Mouse (Mus musculus) liver, embryonic 13.5 days (tissue): Measurements from ENCODE around the gene Cryba2. TPM values are rescaled to one million over a fixed set of nuclear protein-coding genes. Genes with fewer than 3 reads are reported as not detected.
A peak's percentile ranks its signal among the peaks of the same experiment; 100 is the strongest.

Experiments
- ATAC-seq: fragments of 200-750 bp; cut with Nextera tagmentation; 2 replicates; pipeline ENCODE4 v1.8.0; 2017; ENCODE audit warnings: low read depth, mild to moderate bottlenecking, moderate number of reproducible peaks, moderate library complexity
- DNase-seq: peaks from one replicate; pipeline ENCODE4 v3.0.0; 2022
- H3K27ac ChIP-seq: fragments of 300-500 bp; sonication (generic); 2 replicates; pipeline ENCODE4 v1.5.1; 2015; ENCODE audit warnings: moderate library complexity, mild to moderate bottlenecking, inconsistent platforms
- H3K27me3 ChIP-seq: fragments of 300-500 bp; sonication (generic); 2 replicates; pipeline ENCODE4 v1.6.1; 2015; ENCODE audit warnings: mild to moderate bottlenecking, inconsistent platforms
- H3K36me3 ChIP-seq: fragments of 300-500 bp; sonication (generic); 2 replicates; pipeline ENCODE4 v1.6.1; 2015; ENCODE audit warnings: mild to moderate bottlenecking, inconsistent platforms
- H3K4me1 ChIP-seq: fragments of 300-500 bp; sonication (generic); replicated peaks from 2 replicates; pipeline ENCODE4 v1.6.1; 2015; ENCODE audit warnings: inconsistent platforms
- H3K4me2 ChIP-seq: fragments of 300-500 bp; sonication (generic); 2 replicates; pipeline ENCODE4 v1.6.1; 2015; ENCODE audit warnings: inconsistent platforms, mild to moderate bottlenecking, moderate library complexity
- H3K4me3 ChIP-seq: fragments of 300-500 bp; sonication (generic); replicated peaks from 2 replicates; pipeline ENCODE4 v1.5.1; 2015; ENCODE audit warnings: mild to moderate bottlenecking, inconsistent platforms
- H3K9ac ChIP-seq: fragments of 300-500 bp; sonication (generic); 2 replicates; pipeline ENCODE4 v1.6.1; 2015; ENCODE audit warnings: mild to moderate bottlenecking, inconsistent platforms
- H3K9me3 ChIP-seq: fragments of 300-500 bp; sonication (generic); replicated peaks from 2 replicates; pipeline ENCODE4 v1.6.1; 2016; ENCODE audit warnings: inconsistent platforms
- WGBS: fragments of 180-500 bp; shearing (Covaris S2); methylation state at CpG from one replicate; pipeline ENCODE4 v1.1.7; 2015; ENCODE audit not compliant: insufficient replicate concordance; 5-methylcytosine and 5-hydroxymethylcytosine counted together
- polyA plus RNA-seq: library from polyadenylated mRNA; unstranded; fragments of >200 nt; fragmentation: Nextera tagmentation; extraction: Ambion mirVana; gene quantifications from 2 replicates; pipeline ENCODE4 v1.2.1, GENCODE M21; 2015

Gene Cryba2
- polyA plus RNA-seq, 1 experiment from 2014 or later: not detected

- Histone ChIP-seq H3K4me3 (0 out of 2 replicates have a peak overlapping the region, but pooled peaks have one; percentile 53), H3K27me3 (peaks cover 98% of the 10 kb centered on the region), H3K36me3 (no peaks in the 10 kb centered on the region), H3K9ac (no peak overlapping the region), H3K4me2 (no peak overlapping the region), H3K9me3 (no peaks in the 10 kb centered on the region), H3K27ac (no peak overlapping the region), H3K4me1 (peaks cover 15% of the 10 kb centered on the region)
- DNase-seq: no peak
- ATAC-seq: no peak
- whole genome bisulfite sequencing: 5% methylated on average over 10 of the region's 11 CpGs
Measured at GRCm38 (mm10) chr1:74856439-74856720, 36.6 kb downstream of the Cryba2 start.

- Histone ChIP-seq H3K27ac (no peak overlapping the region), H3K27me3 (peaks cover 100% of the 10 kb centered on the region), H3K4me1 (peaks cover 15% of the 10 kb centered on the region), H3K4me3 (peak overlapping the region; percentile 53), H3K4me2 (peak overlapping the region; percentile 69), H3K36me3 (no peaks in the 10 kb centered on the region), H3K9ac (no peak overlapping the region), H3K9me3 (no peaks in the 10 kb centered on the region)
- 3% methylated on average over 74 of the region's 74 CpGs for WGBS
- DNase-seq (no peak), ATAC-seq (no peak)
Measured at GRCm38 (mm10) chr1:74855651-74856438, 37.1 kb downstream of the Cryba2 start.

DNA sequence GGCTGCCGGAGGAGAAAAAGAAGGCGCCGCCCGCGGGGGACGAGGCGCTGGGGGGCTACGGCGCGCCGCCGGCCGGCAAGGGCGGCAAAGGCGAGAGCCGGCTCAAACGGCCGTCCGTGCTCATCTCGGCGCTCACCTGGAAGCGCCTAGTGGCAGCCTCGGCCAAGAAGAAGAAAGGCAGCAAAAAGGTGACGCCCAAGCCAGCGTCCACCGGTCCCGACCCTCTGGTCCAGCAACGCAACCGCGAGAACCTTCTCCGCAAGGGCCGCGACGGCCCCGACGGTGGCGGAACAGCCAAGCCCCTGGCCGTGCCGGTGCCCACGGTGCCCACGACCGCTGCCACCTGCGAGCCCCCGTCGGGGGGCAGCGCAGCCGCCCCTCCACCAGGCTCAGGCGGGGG, 37.8 kb downstream of the Cryba2 start:
- ATAC-seq: no peak
- DNase-seq: no peak
- peak overlapping the region; percentile 69 for H3K4me2 ChIP-seq
- H3K36me3 ChIP-seq: no peaks in the 10 kb centered on the region
- H3K9ac ChIP-seq: no peak overlapping the region
- H3K9me3 ChIP-seq: no peaks in the 10 kb centered on the region
- peaks cover 15% of the 10 kb centered on the region for H3K4me1 ChIP-seq
- H3K27me3 ChIP-seq: peaks cover 100% of the 10 kb centered on the region
- H3K27ac ChIP-seq: no peak overlapping the region
- peak overlapping the region; percentile 53 for H3K4me3 ChIP-seq
- WGBS: 2% methylated on average over 46 of the region's 48 CpGs

DNA sequence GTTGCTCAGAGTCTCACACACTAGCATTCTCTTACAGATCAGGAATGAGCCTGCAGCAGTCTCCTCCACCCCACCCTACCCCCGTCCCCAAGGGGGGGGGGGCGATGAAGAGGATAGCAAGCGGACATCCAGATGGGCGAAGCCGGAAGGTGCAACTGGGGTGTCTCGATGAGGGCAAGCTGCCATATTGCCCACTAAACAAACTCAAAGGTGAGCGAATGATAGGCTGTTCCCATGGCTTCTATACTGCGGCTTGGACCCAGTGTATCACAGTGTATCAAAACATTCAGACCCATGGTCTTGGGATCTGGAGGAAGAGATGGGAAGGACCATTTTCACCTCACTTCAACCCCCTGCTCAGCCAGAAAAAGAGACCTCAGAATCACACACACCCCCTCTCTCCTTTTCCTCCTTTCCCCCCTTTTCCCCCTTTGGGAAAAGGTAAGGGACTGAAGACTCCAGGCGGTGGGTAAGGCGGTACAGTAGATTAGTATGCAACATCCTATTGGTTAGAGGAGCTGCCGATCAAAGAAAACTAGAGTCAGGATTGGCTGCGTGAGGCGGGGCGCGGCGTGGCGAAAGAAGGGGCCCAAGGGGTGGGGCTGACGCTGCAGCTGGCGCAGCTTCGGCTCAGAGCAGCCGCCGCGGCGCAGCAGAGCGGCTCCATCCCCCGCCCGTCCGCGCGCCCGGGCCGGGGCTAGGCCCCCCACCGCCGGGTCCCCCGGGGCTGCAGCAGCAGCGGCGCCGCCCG, 38.5 kb downstream of the Cryba2 start, which contains the start of gene Cdk5r2:
Gene Cdk5r2 (plus strand): TSS at position 629 of the 751 bp plus-strand sequence.
- ATAC-seq (peak; percentile 67), DNase-seq (peak; percentile 37)
- 2% methylated on average over 31 of the region's 39 CpGs for WGBS
- H3K9me3 ChIP-seq: no peaks in the 10 kb centered on the region
- H3K36me3 ChIP-seq: no peaks in the 10 kb centered on the region
- peak within 1 kb of the TSS; percentile 53 for H3K4me3 ChIP-seq
- H3K27me3 ChIP-seq: peaks cover 100% of the 10 kb centered on the region
- H3K4me2 ChIP-seq: peak within 1 kb of the TSS; percentile 69
- H3K4me1 ChIP-seq: peaks cover 15% of the 10 kb centered on the region
- no peak within 1 kb of the TSS for H3K27ac ChIP-seq
- H3K9ac ChIP-seq: no peak within 1 kb of the TSS

- ATAC-seq: no peak
- Histone ChIP-seq H3K9ac (no peak overlapping the region), H3K4me3 (no peak overlapping the region), H3K27me3 (peaks cover 84% of the 10 kb centered on the region), H3K4me2 (no peak overlapping the region), H3K4me1 (peaks cover 14% of the 10 kb centered on the region), H3K27ac (no peak overlapping the region), H3K9me3 (no peaks in the 10 kb centered on the region), H3K36me3 (no peaks in the 10 kb centered on the region)
- 5% methylated on average over 6 of the region's 6 CpGs for WGBS
- no peak for DNase-seq
Measured at GRCm38 (mm10) chr1:74851001-74851775, 41.8 kb downstream of the Cryba2 start.

- peaks cover 5% of the 10 kb centered on the region for H3K4me1 ChIP-seq
- 14% methylated on average over 6 of the region's 6 CpGs for WGBS
- DNase-seq (no peak), ATAC-seq (no peak)
- peaks cover 75% of the 10 kb centered on the region for H3K27me3 ChIP-seq
- no peak overlapping the region for H3K27ac ChIP-seq
- H3K36me3 ChIP-seq: no peaks in the 10 kb centered on the region
- no peak overlapping the region for H3K4me2 ChIP-seq
- H3K9me3 ChIP-seq: no peaks in the 10 kb centered on the region
- H3K9ac ChIP-seq: no peak overlapping the region
- no peak overlapping the region for H3K4me3 ChIP-seq
Measured at GRCm38 (mm10) chr1:74850251-74850650, 42.7 kb downstream of the Cryba2 start.

DNA sequence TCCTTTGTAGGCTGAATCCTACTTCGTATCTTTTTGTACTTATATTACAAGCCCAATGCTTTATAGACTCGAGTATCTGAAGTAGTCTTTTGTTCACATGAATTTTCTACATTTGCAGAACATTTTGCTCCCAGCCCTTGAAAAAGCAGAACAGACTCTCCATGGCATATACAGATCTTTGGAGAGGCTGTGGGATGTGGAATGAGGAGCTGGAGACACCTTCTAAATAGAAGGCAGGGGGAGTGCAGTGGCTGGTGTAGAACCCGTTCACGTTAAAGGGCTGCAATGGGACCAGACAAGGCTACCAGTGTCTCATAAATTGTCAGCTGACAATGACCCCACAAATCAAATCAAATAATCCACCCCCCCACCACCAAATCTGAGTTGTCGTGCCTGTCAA, 44.0 kb downstream of the Cryba2 start:
- Histone ChIP-seq H3K27me3 (peaks cover 69% of the 10 kb centered on the region), H3K4me2 (no peak overlapping the region), H3K36me3 (no peaks in the 10 kb centered on the region), H3K9me3 (no peaks in the 10 kb centered on the region), H3K9ac (no peak overlapping the region), H3K4me1 (no peaks in the 10 kb centered on the region), H3K4me3 (no peak overlapping the region), H3K27ac (no peak overlapping the region)
- DNase-seq (no peak), ATAC-seq (no peak)
- 40% methylated on average over 5 of the region's 5 CpGs for whole genome bisulfite sequencing

- 25% methylated on average over 9 of the region's 9 CpGs for WGBS
- no peaks in the 10 kb centered on the region for H3K4me1 ChIP-seq
- H3K36me3 ChIP-seq: no peaks in the 10 kb centered on the region
- peaks cover 47% of the 10 kb centered on the region for H3K27me3 ChIP-seq
- no peaks in the 10 kb centered on the region for H3K9me3 ChIP-seq
- H3K4me3 ChIP-seq: no peak overlapping the region
- H3K4me2 ChIP-seq: no peak overlapping the region
- DNase-seq (no peak), ATAC-seq (no peak)
- no peak overlapping the region for H3K27ac ChIP-seq
- H3K9ac ChIP-seq: no peak overlapping the region
Measured at GRCm38 (mm10) chr1:74846341-74846740, 46.6 kb downstream of the Cryba2 start.

DNA sequence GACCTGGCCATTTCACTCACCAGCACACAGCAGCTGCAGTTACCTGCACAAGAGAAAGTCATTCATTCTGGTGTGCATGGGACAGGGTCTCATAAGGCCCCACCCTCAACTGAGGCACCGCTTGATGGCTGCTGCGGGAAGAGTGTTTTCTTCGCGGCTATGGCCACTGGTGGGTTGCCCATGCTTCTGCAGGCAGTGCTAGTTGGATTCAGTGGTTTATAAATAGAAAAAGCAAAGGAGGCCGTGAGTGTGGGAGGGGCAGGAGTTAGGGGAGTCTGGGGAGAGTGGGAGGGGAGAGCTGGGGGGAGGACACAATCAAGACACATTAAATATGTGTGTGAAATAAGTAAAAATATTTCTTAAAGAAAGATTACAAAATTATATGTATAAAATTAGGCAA, 49.9 kb downstream of the Cryba2 start:
- DNase-seq (no peak), ATAC-seq (no peak)
- 70% methylated on average over 5 of the region's 5 CpGs for WGBS
- Histone ChIP-seq H3K9ac (no peak overlapping the region), H3K4me1 (no peaks in the 10 kb centered on the region), H3K9me3 (no peaks in the 10 kb centered on the region), H3K27ac (no peak overlapping the region), H3K27me3 (peaks cover 17% of the 10 kb centered on the region), H3K4me3 (no peak overlapping the region), H3K4me2 (no peak overlapping the region), H3K36me3 (no peaks in the 10 kb centered on the region)
